8 mouse cellular contexts compared by ENCODE assay signal in the genomic region with DNA sequence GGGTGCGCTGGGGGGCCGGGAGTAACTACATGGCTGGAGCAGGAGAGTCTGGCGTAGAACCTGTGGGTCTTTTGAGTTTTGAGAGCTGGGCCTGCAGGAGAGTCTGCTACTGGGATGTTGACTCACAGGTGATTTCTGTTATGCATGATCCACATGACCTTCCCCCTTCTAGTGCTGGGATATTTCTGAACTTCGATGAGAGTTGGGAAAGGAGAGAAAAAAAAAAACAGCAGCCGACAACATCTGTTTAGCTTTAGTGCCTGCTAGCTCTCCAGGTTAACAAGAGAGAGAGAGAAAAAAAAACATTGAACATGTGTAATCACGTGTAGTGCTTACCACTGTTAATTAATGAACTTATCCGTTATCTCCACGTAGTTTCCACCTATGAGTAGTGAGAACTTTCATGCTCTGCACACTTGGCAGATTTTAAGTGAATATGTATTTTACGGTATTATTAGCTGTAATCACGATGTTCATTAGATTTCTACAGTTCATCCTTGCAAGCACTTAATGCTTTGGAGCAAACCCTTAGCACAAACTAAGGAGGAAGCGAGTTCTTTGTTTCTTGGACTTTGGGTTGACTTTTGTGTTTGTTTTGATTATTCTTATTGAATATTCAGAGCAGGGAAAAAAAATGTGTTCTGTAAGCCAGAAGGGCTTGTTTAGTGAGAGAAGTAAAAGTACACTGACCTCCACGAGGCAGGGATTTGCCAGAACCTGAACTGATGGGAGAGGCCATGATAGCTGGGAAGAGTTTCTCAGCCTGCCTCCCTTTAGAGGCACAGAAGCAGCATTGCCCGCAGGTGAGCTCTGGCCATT. TPM values are rescaled to one million over a fixed set of nuclear protein-coding genes. Genes with fewer than 3 reads are reported as not detected.
DNase-seq lines count a peak whose midpoint lies in the region; ATAC-seq and TF ChIP-seq lines count a peak whose summit lies in the region.

No protein-coding gene starts in this region.

- H3K27ac ChIP-seq in kidney, adult 2 months (ENCODE audit: insufficient read depth, low read depth, low read length): peak overlapping the region; percentile 92
- peak overlapping the region; percentile 77; the same call in 1 of the 2 replicates for H3K27ac ChIP-seq in hindbrain, embryonic 12.5 days
- peak overlapping the region; percentile 82 for H3K27ac ChIP-seq in midbrain, embryonic 13.5 days

- peak overlapping the region; percentile 88 for H3K4me3 ChIP-seq in kidney, adult 2 months (ENCODE audit: insufficient read depth, low read depth, low read length)
- H3K4me3 ChIP-seq in hindbrain, embryonic 12.5 days: peak overlapping the region; percentile 71
- H3K4me3 ChIP-seq in midbrain, embryonic 13.5 days (replicated peaks): peak overlapping the region; percentile 62

- H3K4me2 ChIP-seq in hindbrain, embryonic 12.5 days (replicated peaks): peak overlapping the region; percentile 80
- peak overlapping the region; percentile 78 for H3K4me2 ChIP-seq in midbrain, embryonic 13.5 days (replicated peaks)

- 24% methylated on average over 13 of the region's 13 CpGs for WGBS in kidney, adult 2 months
- 32% methylated on average over 13 of the region's 13 CpGs for WGBS in hindbrain, embryonic 12.5 days
- WGBS in midbrain, embryonic 13.5 days: 37% methylated on average over 13 of the region's 13 CpGs

- DNase-seq in kidney, adult 2 months: peak; percentile 54
- DNase-seq in kidney, postnatal 4 days: no peak
- DNase-seq in NIH3T3 (ENCODE audit: low read depth): peak; percentile 57
- DNase-seq in layer of hippocampus, postnatal 10 days (ENCODE audit: low spot score in 2 of 2): no peak
- DNase-seq in thymus, postnatal 10 days (ENCODE audit: low spot score in 2 of 2): no peak
- DNase-seq in urinary bladder, adult 2 months (ENCODE audit: low spot score): no peak

- no peaks in the 10 kb centered on the region for H3K4me1 ChIP-seq in kidney, adult 2 months (ENCODE audit: control insufficient read depth, insufficient read depth, low read length)
- 0 out of 2 replicates have a peak, but pooled peaks cover 3% of the 10 kb centered on the region for H3K4me1 ChIP-seq in hindbrain, embryonic 12.5 days
- H3K4me1 ChIP-seq in midbrain, embryonic 13.5 days (replicated peaks): peaks cover 9% of the 10 kb centered on the region; the same call in 1 of the 2 replicates

- no peaks in the 10 kb centered on the region for H3K9me3 ChIP-seq in hindbrain, embryonic 12.5 days (replicated peaks)
- no peaks in the 10 kb centered on the region for H3K9me3 ChIP-seq in midbrain, embryonic 13.5 days

- ATAC-seq in hindbrain, embryonic 12.5 days (ENCODE audit: low FRiP score): no peak
- ATAC-seq in midbrain, embryonic 13.5 days: no peak

- peaks cover 6% of the 10 kb centered on the region for H3K36me3 ChIP-seq in kidney, adult 2 months (ENCODE audit: control insufficient read depth, insufficient read depth, low read length)
- peaks cover 12% of the 10 kb centered on the region; the same call in 1 of the 2 replicates for H3K36me3 ChIP-seq in hindbrain, embryonic 12.5 days
- H3K36me3 ChIP-seq in midbrain, embryonic 13.5 days: peaks cover 19% of the 10 kb centered on the region

- no peak for TF ChIP-seq POLR2A in kidney, adult 2 months (IDR thresholded peaks at IDR 0.05; ENCODE audit: low read depth, low read length)

- H3K9ac ChIP-seq in hindbrain, embryonic 12.5 days: peak overlapping the region; percentile 63
- peak overlapping the region; percentile 86 for H3K9ac ChIP-seq in midbrain, embryonic 13.5 days (replicated peaks)

- H3K27me3 ChIP-seq in kidney, adult 2 months (replicated peaks; ENCODE audit: control insufficient read depth, insufficient read depth, low read length): no peaks in the 10 kb centered on the region
- H3K27me3 ChIP-seq in hindbrain, embryonic 12.5 days: no peaks in the 10 kb centered on the region
- H3K27me3 ChIP-seq in midbrain, embryonic 13.5 days: no peaks in the 10 kb centered on the region

- TF ChIP-seq CTCF in kidney, adult 2 months (conservative IDR thresholded peaks at IDR 0.05; ENCODE audit: insufficient read depth, insufficient read length, low read depth, low read length): no peak

RNA-seq across cellular contexts. Expression of a gene that starts 1.0 kb away (rescaled TPM):
- polyA plus RNA-seq in kidney, adult 2 months (2012; rRNA removed): 150 and 171 TPM in 2 replicates
- 37.2 and 39.3 TPM in 2 replicates for polyA plus RNA-seq in hindbrain, embryonic 12.5 days (2016; fragmentation: Nextera tagmentation; extraction: Ambion mirVana)
- 27.9 and 28.1 TPM in 2 replicates for polyA plus RNA-seq in midbrain, embryonic 13.5 days (2015; fragmentation: Nextera tagmentation; extraction: Ambion mirVana)
- 10 to 100 TPM; 24.5 to 27.8 TPM for total RNA-seq in layer of hippocampus, postnatal 10 days (2021)
- polyA plus RNA-seq in urinary bladder, adult 2 months (2012; rRNA removed): 35.7 and 38.3 TPM in 2 replicates

RNA-seq across cellular contexts. Expression of a gene that starts 42.6 kb away (rescaled TPM):
- polyA plus RNA-seq in kidney, adult 2 months (2012; rRNA removed): 96.7 and 127 TPM in 2 replicates
- polyA plus RNA-seq in hindbrain, embryonic 12.5 days (2016; fragmentation: Nextera tagmentation; extraction: Ambion mirVana): 75.1 and 76.4 TPM in 2 replicates
- 75.3 and 76.9 TPM in 2 replicates for polyA plus RNA-seq in midbrain, embryonic 13.5 days (2015; fragmentation: Nextera tagmentation; extraction: Ambion mirVana)
- total RNA-seq in layer of hippocampus, postnatal 10 days (2021): 10 to 100 TPM; 38.4 to 45.1 TPM
- 120 and 134 TPM in 2 replicates for polyA plus RNA-seq in urinary bladder, adult 2 months (2012; rRNA removed)

RNA-seq across cellular contexts. Expression of a gene that starts 42.8 kb away (rescaled TPM):
- polyA plus RNA-seq in kidney, adult 2 months (2012; rRNA removed): 560 and 626 TPM in 2 replicates
- 52.0 and 59.7 TPM in 2 replicates for polyA plus RNA-seq in hindbrain, embryonic 12.5 days (2016; fragmentation: Nextera tagmentation; extraction: Ambion mirVana)
- 80.2 and 83.6 TPM in 2 replicates for polyA plus RNA-seq in midbrain, embryonic 13.5 days (2015; fragmentation: Nextera tagmentation; extraction: Ambion mirVana)
- 100 to 1,000 TPM; 127 to 141 TPM for total RNA-seq in layer of hippocampus, postnatal 10 days (2021)
- polyA plus RNA-seq in urinary bladder, adult 2 months (2012; rRNA removed): 265 and 300 TPM in 2 replicates

Comparison
In these comparisons a context has a peak if more than half of its experiments do, and no peak if none do; other contexts are left out.
1. DNase-seq: peak in kidney, adult 2 months (single experiment) and NIH3T3 (single experiment); none in kidney, postnatal 4 days (0 of 2), layer of hippocampus, postnatal 10 days (0 of 2), thymus, postnatal 10 days (0 of 2) and urinary bladder, adult 2 months (single experiment).
2. Peak in every context shown above with its lines, with median percentiles within 50 percentile points of each other: H3K27ac ChIP-seq and H3K4me3 ChIP-seq.